Mouse (Mus musculus) brown adipose tissue, adult 24 weeks (tissue): ENCODE measurements around the gene Card10. TPM values are rescaled to one million over a fixed set of nuclear protein-coding genes. Genes with fewer than 3 reads are reported as not detected.
A peak's percentile ranks its signal among the peaks of the same experiment; 100 is the strongest.

Experiments
- H3K27ac ChIP-seq: fragments of 200-500 bp; replicated peaks from 2 replicates; pipeline ENCODE4 v1.5.1; 2012; ENCODE audit warnings: low read depth, mild to moderate bottlenecking, low read length
- H3K4me1 ChIP-seq: fragments of 200-500 bp; 2 replicates; pipeline ENCODE4 v1.6.1; 2012; ENCODE audit warnings: low read length, mixed read lengths; ENCODE audit not compliant: control insufficient read depth, insufficient read depth, insufficient read length
- H3K4me3 ChIP-seq: fragments of 200-500 bp; 2 replicates; pipeline ENCODE4 v1.5.1; 2012; ENCODE audit warnings: low read depth, mild to moderate bottlenecking, low read length, moderate library complexity; ENCODE audit not compliant: insufficient read depth
- polyA plus RNA-seq: library from polyadenylated mRNA; stranded (reverse); fragments of >200 nt; gene quantifications from 2 replicates; pipeline ENCODE4 v1.2.4, GENCODE M21; 2012; ENCODE audit not compliant: missing spikeins, insufficient read depth, insufficient read length

Card10 gene
- polyA plus RNA-seq, 1 experiment, result 4.8 TPM

- Histone ChIP-seq H3K4me3 (no peak overlapping the region), H3K4me1 (peaks cover 20% of the 10 kb centered on the region), H3K27ac (peak overlapping the region; percentile 73)
These were observed 38.4 kb upstream of the Card10 start for GRCm38 (mm10) chr15:78841161-78841790.

GRCm38 (mm10) chr15:78840751-78841150, 37.9 kb upstream of the Card10 start:
- Histone ChIP-seq H3K4me1 (peaks cover 22% of the 10 kb centered on the region), H3K4me3 (no peak overlapping the region), H3K27ac (peak overlapping the region; percentile 56)

- Histone ChIP-seq H3K4me1 (peaks cover 24% of the 10 kb centered on the region), H3K4me3 (no peak overlapping the region), H3K27ac (peak overlapping the region; percentile 56)
These were observed 37.4 kb upstream of the Card10 start for GRCm38 (mm10) chr15:78840241-78840640.

- H3K27ac ChIP-seq, result peak overlapping the region; percentile 56
- H3K4me1 ChIP-seq, result peaks cover 28% of the 10 kb centered on the region
- H3K4me3 ChIP-seq, result no peak overlapping the region
These were observed 36.9 kb upstream of the Card10 start for GRCm38 (mm10) chr15:78839744-78840143.

GRCm38 (mm10) chr15:78836086-78836621, 33.3 kb upstream of the Card10 start:
- Histone ChIP-seq H3K4me1 (peaks cover 44% of the 10 kb centered on the region), H3K27ac (peak overlapping the region; percentile 95), H3K4me3 (no peak overlapping the region)

- H3K27ac ChIP-seq, result peak overlapping the region; percentile 95
- H3K4me1 ChIP-seq, result peaks cover 40% of the 10 kb centered on the region
These were observed 32.6 kb upstream of the Card10 start for GRCm38 (mm10) chr15:78835200-78836085.

GRCm38 (mm10) chr15:78834233-78835005, 31.6 kb upstream of the Card10 start:
- Histone ChIP-seq H3K27ac (peak overlapping the region; percentile 85), H3K4me1 (peaks cover 34% of the 10 kb centered on the region), H3K4me3 (no peak overlapping the region)

More at GRCm38 (mm10) chr15:78835200-78836085, 32.6 kb upstream of the Card10 start:
- H3K4me3 ChIP-seq, result no peak overlapping the region

GRCm38 (mm10) chr15:78833582-78833981, 30.7 kb upstream of the Card10 start:
- H3K4me1 ChIP-seq, result peaks cover 34% of the 10 kb centered on the region
- no peak overlapping the region for H3K4me3 ChIP-seq
- H3K27ac ChIP-seq, result peak overlapping the region; percentile 84

- Histone ChIP-seq H3K4me3 (peak overlapping the region; percentile 15; the same call in 1 of the 2 replicates), H3K4me1 (peaks cover 34% of the 10 kb centered on the region), H3K27ac (peak overlapping the region; percentile 87)
These were observed 29.9 kb upstream of the Card10 start for GRCm38 (mm10) chr15:78832701-78833123.

- Histone ChIP-seq H3K27ac (peak overlapping the region; percentile 87), H3K4me1 (peaks cover 34% of the 10 kb centered on the region), H3K4me3 (peak overlapping the region; percentile 51)
These were observed 29.1 kb upstream of the Card10 start for GRCm38 (mm10) chr15:78831720-78832657.

GRCm38 (mm10) chr15:78830742-78831719, 28.2 kb upstream of the Card10 start:
- peak overlapping the region; percentile 83 for H3K27ac ChIP-seq
- peaks cover 30% of the 10 kb centered on the region for H3K4me1 ChIP-seq

GRCm38 (mm10) chr15:78829636-78830035, 26.8 kb upstream of the Card10 start:
- H3K4me1 ChIP-seq, result peaks cover 23% of the 10 kb centered on the region
- no peak overlapping the region for H3K27ac ChIP-seq
- no peak overlapping the region for H3K4me3 ChIP-seq

More at GRCm38 (mm10) chr15:78830742-78831719, 28.2 kb upstream of the Card10 start:
- H3K4me3 ChIP-seq, result peak overlapping the region; percentile 51

- Histone ChIP-seq H3K4me1 (peaks cover 12% of the 10 kb centered on the region), H3K4me3 (no peak overlapping the region), H3K27ac (no peak overlapping the region)
These were observed 25.5 kb upstream of the Card10 start for GRCm38 (mm10) chr15:78828315-78828714.
